Mouse (Mus musculus) left cerebral cortex, adult 2 months (tissue): ENCODE results near the gene Rdh7. TPM values are rescaled to one million over a fixed set of nuclear protein-coding genes. Genes with fewer than 3 reads are reported as not detected.
"Not testable (repeated sequence)": the region's sequence is repeated elsewhere in the genome, so short reads cannot be mapped to it uniquely, and the experiment has no call there.

Experiments used
- DNase-seq, 2 experiments: peaks; one replicate each; pipeline ENCODE4 v3.0.0; 2021 to 2022; ENCODE audit warnings: low spot score in 2 of 2, mixed read lengths in 1 of 2; ENCODE audit errors: extremely low spot score in 1 of 2
- H3K27ac ChIP-seq: fragments of 200-600 bp; 2 replicates; pipeline ENCODE4 v1.8.1; 2022
- H3K4me3 ChIP-seq: fragments of 200-600 bp; 2 replicates; pipeline ENCODE4 v1.8.1; 2022
- CTCF ChIP-seq: fragments of 200-600 bp; IDR thresholded peaks from 2 replicates; pipeline ENCODE4 v1.8.1; 2022; ENCODE audit warnings: antibody characterized with exemption, mild to moderate bottlenecking, moderate library complexity
- intact Hi-C: fragments of 180-260 bp; cut with DNase I; formaldehyde crosslinking; loops from one replicate; pipeline ENCODE4 v1.15.1; 2025
- total RNA-seq, 2 experiments: library from RNA; stranded (reverse); gene quantifications; 2 replicates each; pipeline ENCODE4 v1.2.3; 2021

Rdh7 gene
- total RNA-seq, 2 experiments from 2014 or later, result not detected

DNA sequence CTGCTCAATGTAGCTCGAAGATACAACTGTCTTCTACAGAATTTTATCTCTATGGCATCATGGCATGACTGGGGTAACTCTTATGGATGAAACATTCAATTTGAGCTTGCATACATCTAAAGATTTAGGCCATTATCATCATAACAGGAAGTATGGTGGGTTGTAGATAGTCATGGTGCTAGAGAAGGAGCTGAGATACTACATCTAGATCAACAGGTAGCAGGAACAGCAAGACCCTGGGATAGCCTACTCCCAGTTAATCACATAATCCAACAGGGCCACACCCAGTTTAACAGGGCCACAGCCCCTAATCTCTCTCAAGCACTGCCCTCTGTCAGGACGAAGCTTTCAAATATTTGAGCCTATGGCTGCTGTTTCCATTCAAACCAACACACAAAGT, 47.8 kb downstream of the Rdh7 start:
- no peak for TF ChIP-seq CTCF
- DNase-seq, result no peak
- intact Hi-C loops, result no loop called here
- no peak overlapping the region for H3K4me3 ChIP-seq
- no peak overlapping the region for H3K27ac ChIP-seq

DNA sequence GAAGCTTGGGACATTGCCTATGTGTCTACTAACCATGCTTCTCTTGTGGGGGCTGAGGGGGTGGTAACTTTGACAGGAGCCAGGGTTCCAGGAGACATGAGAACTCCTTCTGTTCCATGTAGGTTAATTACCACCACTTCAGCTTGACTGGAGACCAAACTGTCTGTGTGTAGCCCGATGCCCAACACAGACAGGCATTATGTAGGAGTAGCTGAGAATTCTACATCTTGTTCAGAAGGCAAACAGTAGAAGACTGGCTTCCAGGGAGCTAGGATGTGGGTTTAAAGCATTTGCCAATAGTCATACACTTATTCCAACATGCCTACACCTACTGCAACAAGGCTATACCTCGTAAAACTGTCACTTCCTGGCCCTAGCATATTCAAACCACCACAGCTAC, 50.1 kb downstream of the Rdh7 start:
- Histone ChIP-seq H3K4me3 (no peak overlapping the region), H3K27ac (no peak overlapping the region)
- intact Hi-C loops, result no loop called here
- DNase-seq, result no peak
- no peak for TF ChIP-seq CTCF

DNA sequence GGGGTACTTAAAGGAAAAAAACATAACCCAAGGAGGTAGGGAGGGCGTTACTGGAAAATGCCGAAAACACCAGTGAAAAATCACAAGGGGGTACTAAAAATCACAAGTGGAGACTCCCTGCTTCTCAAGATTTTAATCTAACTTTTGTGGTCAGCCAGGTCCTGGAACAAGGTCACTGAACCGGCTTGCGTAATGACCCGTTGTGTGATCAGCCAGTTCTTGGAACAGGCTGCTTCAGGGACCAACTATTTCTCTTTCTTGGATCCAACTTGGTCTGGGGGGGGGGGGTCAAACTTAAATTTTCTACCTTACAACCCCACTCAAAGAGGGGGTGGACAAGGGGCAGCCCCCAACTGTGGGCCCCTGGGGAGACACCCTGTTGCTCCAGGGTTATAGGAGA, 50.8 kb downstream of the Rdh7 start:
- H3K27ac ChIP-seq, intact Hi-C loops, H3K4me3 ChIP-seq, DNase-seq: not testable (repeated sequence)

DNA sequence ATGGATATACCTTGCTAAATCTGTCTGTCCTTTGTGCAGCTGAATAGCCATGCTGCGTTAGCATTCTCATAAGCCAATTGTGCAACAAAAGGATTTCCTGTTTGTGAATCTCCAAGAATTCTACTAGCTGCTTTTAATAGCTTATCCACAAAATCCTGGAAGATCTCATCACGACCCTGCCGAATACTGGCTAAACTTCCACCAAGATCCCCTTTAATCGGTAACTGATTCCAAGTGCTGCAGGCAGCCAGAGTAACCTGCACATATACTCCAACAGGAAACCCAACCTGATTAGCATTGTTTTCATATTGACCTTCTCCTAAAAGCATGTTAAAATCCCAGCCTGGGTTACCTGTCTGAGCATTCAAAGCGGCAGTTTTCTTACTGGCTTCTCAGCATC, 53.3 kb downstream of the Rdh7 start:
- intact Hi-C loops, result no loop called here
- H3K4me3 ChIP-seq, result no peak overlapping the region
- TF ChIP-seq CTCF, result no peak
- H3K27ac ChIP-seq, result no peak overlapping the region
- no peak for DNase-seq

DNA sequence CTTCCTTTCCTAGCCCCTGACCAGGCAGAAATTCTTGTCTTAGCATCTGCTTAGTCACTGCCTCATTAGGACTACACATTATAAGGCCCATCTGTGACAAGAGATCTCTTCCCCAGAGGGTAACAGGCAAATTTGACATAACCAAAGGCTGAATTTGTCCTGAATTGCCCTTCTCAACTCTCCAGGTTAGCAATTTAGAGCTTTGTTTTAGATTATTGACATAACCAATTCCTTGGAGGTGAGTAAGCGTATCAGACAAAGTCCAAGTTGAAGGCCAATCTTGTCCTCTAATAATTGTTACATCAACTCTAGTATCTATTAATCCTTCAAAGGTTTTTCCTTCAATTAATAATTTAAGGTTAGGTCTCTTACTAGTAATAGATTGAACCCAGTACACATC, 54.4 kb downstream of the Rdh7 start:
- H3K27ac ChIP-seq, intact Hi-C loops, DNase-seq, H3K4me3 ChIP-seq: not testable (repeated sequence)

Other genes with a start within 250 kb of the Rdh7 start
- 10 to 100 TPM; 11.4 to 12.9 TPM for gene Stat6, start 245.8 kb downstream of the Rdh7 start, total RNA-seq
- 1 to 10 TPM; 4.1 to 4.7 TPM for gene Nemp1, start 221.9 kb downstream of the Rdh7 start, total RNA-seq
- gene Nab2, start 220.2 kb downstream of the Rdh7 start, total RNA-seq, result 10 to 100 TPM; 44.9 to 67.4 TPM
- 1 to 10 TPM; 1.2 to 1.4 TPM for gene Myo1a, start 183.6 kb downstream of the Rdh7 start, total RNA-seq
- 10 to 100 TPM; 13.9 to 14.9 TPM for gene Tac2, start 164.3 kb downstream of the Rdh7 start, total RNA-seq
- 10 to 100 TPM in 1 of 2 experiments, 1 to 10 TPM in 1; 9.8 to 10.3 TPM for gene Zbtb39, start 149.3 kb downstream of the Rdh7 start, total RNA-seq
- gene Gpr182, start 137.1 kb downstream of the Rdh7 start, total RNA-seq, result 1 to 10 TPM; 1.5 to 2.8 TPM
- under 1 TPM; 0.23 to 0.28 TPM for gene Rdh1, start 129.1 kb downstream of the Rdh7 start, total RNA-seq
- gene Rdh16f1, start 129.0 kb downstream of the Rdh7 start, total RNA-seq, result not detected
- under 1 TPM; 0.54 to 0.58 TPM for gene Rdh9, start 112.4 kb downstream of the Rdh7 start, total RNA-seq
- gene Rdh16, start 87.7 kb downstream of the Rdh7 start, total RNA-seq, result under 1 TPM; 0.20 to 0.28 TPM
- gene Rdh19, start 38.9 kb downstream of the Rdh7 start, total RNA-seq, result not detected
- not detected for gene Rdh16f2, start 22.3 kb downstream of the Rdh7 start, total RNA-seq
- gene Sdr9c7, start 9.7 kb upstream of the Rdh7 start, total RNA-seq, result not detected
- not detected for gene Hsd17b6, start 118.8 kb upstream of the Rdh7 start, total RNA-seq
- 1 to 10 TPM; 7.9 to 8.1 TPM for gene Prim1, start 126.4 kb upstream of the Rdh7 start, total RNA-seq
- gene Naca, start 146.8 kb upstream of the Rdh7 start, total RNA-seq, result 100 to 1,000 TPM; 310 to 314 TPM
- 100 to 1,000 TPM; 121 to 123 TPM for gene Ptges3, start 170.1 kb upstream of the Rdh7 start, total RNA-seq
- 1,000 to 10,000 TPM; 1,628 to 1,633 TPM for gene Atp5b, start 194.5 kb upstream of the Rdh7 start, total RNA-seq
- gene Baz2a, start 202.8 kb upstream of the Rdh7 start, total RNA-seq, result 10 to 100 TPM; 42.2 to 45.1 TPM